Mouse (Mus musculus): ENCODE measurements around the gene Cdca7l. TPM values are rescaled to one million over a fixed set of nuclear protein-coding genes. Genes with fewer than 3 reads are reported as not detected.

Gene Cdca7l
- polyA plus RNA-seq, 1 experiment from 2014 or later: 35.2 TPM

DNA sequence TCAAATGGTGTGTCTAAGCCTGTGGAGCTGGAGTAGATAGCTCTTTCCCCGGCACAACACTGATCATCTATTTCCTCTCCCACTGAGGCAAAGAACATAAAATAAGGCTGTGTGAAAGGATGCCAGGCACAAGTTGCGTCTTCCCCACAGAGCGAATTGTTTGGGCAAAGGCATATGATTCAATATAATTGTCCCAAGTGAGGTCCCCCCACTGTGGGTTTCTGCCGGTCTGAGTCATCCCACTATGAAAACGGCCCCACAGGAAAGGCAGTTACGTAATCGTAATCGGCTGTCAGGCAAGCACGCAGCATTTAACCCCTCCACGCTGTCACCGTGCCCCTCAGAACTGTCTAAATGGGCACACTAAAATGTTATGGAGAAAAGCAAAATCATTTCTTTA is 6.0 kb downstream of the Cdca7l start:
- 23% methylated on average over 11 of the region's 11 CpGs for WGBS (ENCODE audit: insufficient replicate concordance)
- no peak for ATAC-seq
- Histone ChIP-seq H3K4me2 (0 out of 2 replicates have a peak overlapping the region, but pooled peaks have one; percentile 2), H3K9me3 (replicated peaks) (no peaks in the 10 kb centered on the region), H3K9ac (no peak overlapping the region), H3K4me3 (no peak overlapping the region), H3K27ac (no peak overlapping the region), H3K27me3 (replicated peaks) (peaks cover 11% of the 10 kb centered on the region; the same call in 1 of the 2 replicates), H3K36me3 (no peaks in the 10 kb centered on the region), H3K4me1 (peaks cover 6% of the 10 kb centered on the region; the same call in 1 of the 2 replicates)

DNA sequence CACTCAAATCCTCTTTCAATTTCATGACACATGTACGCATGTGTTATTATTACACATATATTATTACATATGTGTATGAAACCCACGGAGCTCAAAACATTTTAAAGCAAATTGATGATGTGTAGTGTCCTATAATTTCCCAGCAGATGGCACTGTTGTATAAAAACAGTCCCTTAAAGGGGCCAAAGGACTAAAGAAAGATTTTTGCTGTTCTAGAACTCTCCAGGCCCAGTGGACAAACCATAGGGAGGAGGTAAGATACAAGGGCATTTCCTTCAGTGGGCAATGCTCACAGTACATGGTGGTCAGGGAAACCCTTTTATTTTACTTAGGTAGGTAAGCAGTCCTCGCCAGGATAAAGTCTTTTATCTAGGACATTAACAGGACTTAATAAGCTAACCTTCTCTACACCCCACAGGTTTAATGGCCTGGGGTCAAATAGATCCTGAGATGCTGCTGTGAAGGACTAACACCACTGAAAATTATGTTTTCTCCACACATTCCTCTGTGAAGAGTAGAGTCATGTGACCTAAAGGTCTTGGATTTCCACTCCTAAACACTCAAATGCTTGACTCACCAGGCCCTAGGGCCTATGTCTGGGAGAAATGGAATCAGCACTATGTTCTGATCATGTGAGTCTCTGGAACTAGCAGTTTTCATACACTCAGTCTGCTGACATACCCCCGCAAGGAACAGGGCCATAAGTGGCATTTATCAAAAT is 16.2 kb downstream of the Cdca7l start:
- Histone ChIP-seq H3K9me3 (replicated peaks) (no peaks in the 10 kb centered on the region), H3K36me3 (no peaks in the 10 kb centered on the region), H3K4me1 (no peaks in the 10 kb centered on the region), H3K4me2 (no peak overlapping the region), H3K27me3 (replicated peaks) (no peaks in the 10 kb centered on the region), H3K27ac (no peak overlapping the region), H3K9ac (no peak overlapping the region), H3K4me3 (no peak overlapping the region)
- no peak for ATAC-seq
- WGBS (ENCODE audit: insufficient replicate concordance): 43% methylated on average over 4 of the region's 4 CpGs

DNA sequence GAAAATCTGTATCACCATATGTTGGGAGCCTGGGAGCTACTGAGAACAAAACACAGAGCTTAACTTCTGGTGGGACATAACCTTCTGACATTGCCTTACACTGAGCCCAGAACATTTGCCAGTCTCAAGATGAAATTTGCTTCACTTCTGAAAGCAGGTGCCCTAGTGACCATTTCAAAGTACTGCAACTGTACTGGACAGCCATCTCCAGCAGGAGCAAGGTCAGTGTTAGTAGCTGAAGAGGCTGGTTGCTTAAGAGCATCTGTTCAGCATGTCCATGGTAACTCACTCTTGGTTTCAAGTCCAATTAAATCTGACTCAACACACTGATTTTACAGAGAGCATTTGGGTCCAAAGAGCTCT is 16.8 kb downstream of the Cdca7l start:
- Histone ChIP-seq H3K36me3 (no peaks in the 10 kb centered on the region), H3K4me1 (no peaks in the 10 kb centered on the region), H3K27me3 (replicated peaks) (no peaks in the 10 kb centered on the region), H3K4me3 (no peak overlapping the region), H3K9ac (no peak overlapping the region), H3K9me3 (replicated peaks) (no peaks in the 10 kb centered on the region), H3K4me2 (no peak overlapping the region), H3K27ac (no peak overlapping the region)
- ATAC-seq: no peak

GRCm38 (mm10) chr12:117821394-117821793 is 17.3 kb downstream of the Cdca7l start:
- H3K9me3 ChIP-seq (replicated peaks): no peaks in the 10 kb centered on the region
- no peak overlapping the region for H3K9ac ChIP-seq
- no peak overlapping the region for H3K4me2 ChIP-seq
- H3K27me3 ChIP-seq (replicated peaks): no peaks in the 10 kb centered on the region
- H3K4me1 ChIP-seq: no peaks in the 10 kb centered on the region
- H3K27ac ChIP-seq: no peak overlapping the region
- ATAC-seq: no peak
- WGBS (ENCODE audit: insufficient replicate concordance): 24% methylated on average over 1 of the region's 1 CpGs
- H3K4me3 ChIP-seq: no peak overlapping the region
- H3K36me3 ChIP-seq: no peaks in the 10 kb centered on the region

GRCm38 (mm10) chr12:117828350-117828749 is 24.3 kb downstream of the Cdca7l start:
- H3K36me3 ChIP-seq: no peaks in the 10 kb centered on the region
- 60% methylated on average over 3 of the region's 3 CpGs for WGBS (ENCODE audit: insufficient replicate concordance)
- no peak for ATAC-seq

DNA sequence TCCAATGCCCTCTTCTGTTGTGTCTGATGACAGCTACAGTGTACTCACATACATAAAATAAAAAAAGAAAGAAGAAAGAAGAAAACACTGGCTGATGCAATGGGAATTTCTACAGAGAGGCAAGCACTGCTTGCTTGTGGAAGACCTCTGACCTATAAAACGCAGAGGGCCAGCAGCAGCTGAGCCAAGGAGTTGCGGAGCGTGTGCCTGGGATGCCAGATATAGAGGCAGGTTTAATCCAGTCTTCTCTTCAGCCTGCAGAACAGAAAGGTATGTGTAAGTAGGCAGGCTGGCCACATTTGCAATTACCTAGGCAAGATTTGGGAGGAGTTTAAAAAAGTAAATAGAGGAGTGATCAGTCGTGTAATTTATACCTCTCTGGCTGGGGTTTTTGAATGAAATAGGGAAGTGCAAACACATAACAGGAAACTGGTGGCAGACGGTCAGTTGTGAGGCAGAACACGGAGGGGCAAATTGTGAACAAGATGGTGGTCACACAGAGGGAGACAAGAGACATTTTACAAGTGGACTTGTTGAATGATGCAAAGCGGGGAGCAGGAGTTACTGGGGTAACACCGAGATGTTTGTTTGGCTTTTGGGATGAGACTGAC is 27.4 kb downstream of the Cdca7l start:
- ATAC-seq: no peak
- WGBS (ENCODE audit: insufficient replicate concordance): 41% methylated on average over 8 of the region's 8 CpGs
- Histone ChIP-seq H3K4me3 (no peak overlapping the region), H3K27ac (no peak overlapping the region), H3K9ac (no peak overlapping the region), H3K27me3 (replicated peaks) (no peaks in the 10 kb centered on the region), H3K36me3 (no peaks in the 10 kb centered on the region), H3K4me1 (no peaks in the 10 kb centered on the region), H3K4me2 (no peak overlapping the region), H3K9me3 (replicated peaks) (no peaks in the 10 kb centered on the region)

More at GRCm38 (mm10) chr12:117828350-117828749, 24.3 kb downstream of the Cdca7l start:
- H3K27ac ChIP-seq: no peak overlapping the region
- H3K4me1 ChIP-seq: no peaks in the 10 kb centered on the region
- H3K4me2 ChIP-seq: no peak overlapping the region
- H3K9me3 ChIP-seq (replicated peaks): no peaks in the 10 kb centered on the region
- no peak overlapping the region for H3K4me3 ChIP-seq
- no peaks in the 10 kb centered on the region for H3K27me3 ChIP-seq (replicated peaks)
- no peak overlapping the region for H3K9ac ChIP-seq

DNA sequence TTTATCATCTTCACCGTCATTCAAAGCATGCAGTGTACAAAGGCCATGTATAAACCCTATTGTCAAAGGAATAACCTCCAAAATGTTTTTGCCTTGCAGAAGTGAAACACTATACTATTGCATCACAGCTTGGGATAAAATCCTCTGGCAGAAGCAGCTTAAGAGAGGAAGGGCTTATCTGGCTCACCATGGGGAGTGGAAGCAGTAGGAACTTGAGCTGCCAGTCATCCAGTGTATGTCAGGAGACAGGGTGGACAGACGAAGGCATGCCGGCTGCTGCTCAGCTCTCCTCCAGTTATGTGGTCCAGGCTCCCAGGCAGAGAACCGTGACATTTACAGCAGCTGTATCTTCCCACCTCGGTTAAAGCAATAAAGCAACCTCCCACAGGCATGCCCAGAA is 28.1 kb downstream of the Cdca7l start:
- Histone ChIP-seq H3K36me3 (no peaks in the 10 kb centered on the region), H3K27me3 (replicated peaks) (no peaks in the 10 kb centered on the region), H3K4me3 (no peak overlapping the region), H3K9ac (no peak overlapping the region), H3K27ac (no peak overlapping the region), H3K4me2 (no peak overlapping the region), H3K9me3 (replicated peaks) (no peaks in the 10 kb centered on the region), H3K4me1 (no peaks in the 10 kb centered on the region)
- no peak for ATAC-seq
- 46% methylated on average over 5 of the region's 5 CpGs for WGBS (ENCODE audit: insufficient replicate concordance)

DNA sequence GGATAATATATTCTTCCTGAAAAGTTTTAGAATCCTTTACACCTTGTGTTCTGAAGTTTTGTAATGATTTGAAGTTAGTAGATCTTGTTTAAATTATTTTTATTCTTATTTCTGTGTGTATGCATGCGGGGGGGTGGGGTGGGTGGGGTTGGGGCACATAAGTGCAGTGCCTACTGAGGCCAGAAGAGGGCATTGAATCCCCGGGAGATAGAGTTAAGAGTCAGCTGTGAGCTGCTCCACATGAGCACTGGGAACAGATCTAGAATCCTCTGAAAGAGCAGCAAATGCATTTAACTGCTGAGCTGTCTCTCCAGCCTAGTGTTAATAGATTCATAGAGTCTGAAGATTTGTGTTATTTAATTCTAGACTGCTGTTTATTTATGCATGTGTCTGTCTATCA is 30.6 kb downstream of the Cdca7l start:
- H3K4me1 ChIP-seq: no peaks in the 10 kb centered on the region
- H3K4me2 ChIP-seq: no peak overlapping the region
- H3K27me3 ChIP-seq (replicated peaks): peaks cover 3% of the 10 kb centered on the region; the same call in 1 of the 2 replicates
- ATAC-seq: no peak
- WGBS (ENCODE audit: insufficient replicate concordance): 54% methylated on average over 2 of the region's 2 CpGs
- no peak overlapping the region for H3K4me3 ChIP-seq
- no peak overlapping the region for H3K27ac ChIP-seq
- no peaks in the 10 kb centered on the region for H3K9me3 ChIP-seq (replicated peaks)
- H3K36me3 ChIP-seq: no peaks in the 10 kb centered on the region
- no peak overlapping the region for H3K9ac ChIP-seq

DNA sequence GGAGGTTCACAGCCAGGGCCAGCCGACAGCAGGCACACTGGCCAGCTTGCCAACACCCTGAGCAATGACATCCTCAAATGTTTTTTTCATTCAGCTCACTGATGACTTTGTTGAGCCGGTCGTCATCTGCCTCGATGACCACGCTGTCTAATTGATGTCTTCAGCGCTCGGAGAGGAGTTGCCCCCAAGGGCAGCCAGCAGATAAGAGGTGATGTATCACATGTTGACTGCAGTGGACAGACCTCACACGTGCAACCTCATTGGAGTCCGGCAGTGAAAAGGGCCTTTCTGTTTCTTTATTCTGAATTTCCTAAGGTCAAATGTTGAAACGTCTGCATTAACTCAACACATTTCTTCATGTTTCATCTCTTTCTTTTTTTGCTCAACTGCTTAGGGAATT is 31.3 kb downstream of the Cdca7l start:
- Histone ChIP-seq H3K4me3 (no peak overlapping the region), H3K36me3 (no peaks in the 10 kb centered on the region), H3K9ac (no peak overlapping the region), H3K4me2 (no peak overlapping the region), H3K9me3 (replicated peaks) (no peaks in the 10 kb centered on the region), H3K27ac (no peak overlapping the region), H3K4me1 (no peaks in the 10 kb centered on the region), H3K27me3 (replicated peaks) (peaks cover 3% of the 10 kb centered on the region; the same call in 1 of the 2 replicates)
- ATAC-seq: no peak
- 57% methylated on average over 10 of the region's 10 CpGs for WGBS (ENCODE audit: insufficient replicate concordance)

DNA sequence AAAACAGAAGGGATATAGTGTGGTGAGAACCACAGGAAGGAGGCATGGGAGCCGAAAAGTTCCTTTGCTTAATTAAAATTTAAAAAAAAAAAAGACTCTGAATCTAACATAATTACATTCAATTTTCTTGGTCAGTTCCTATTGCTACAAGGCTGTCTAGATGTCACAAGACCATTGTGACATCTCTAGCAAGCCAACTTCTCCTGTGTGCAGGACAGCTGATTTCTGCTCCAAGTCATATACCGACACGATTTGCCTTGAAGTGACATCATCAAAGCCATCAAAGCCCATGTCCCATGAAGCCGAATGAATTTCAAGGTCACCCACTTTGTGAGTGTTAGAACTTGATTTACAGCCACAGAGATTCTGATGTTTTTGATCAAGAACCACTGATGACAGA is 33.3 kb downstream of the Cdca7l start:
- Histone ChIP-seq H3K4me1 (no peaks in the 10 kb centered on the region), H3K36me3 (no peaks in the 10 kb centered on the region), H3K9ac (no peak overlapping the region), H3K4me2 (no peak overlapping the region), H3K27ac (no peak overlapping the region), H3K4me3 (no peak overlapping the region), H3K9me3 (replicated peaks) (no peaks in the 10 kb centered on the region), H3K27me3 (replicated peaks) (peaks cover 3% of the 10 kb centered on the region; the same call in 1 of the 2 replicates)
- WGBS (ENCODE audit: insufficient replicate concordance): 77% methylated on average over 4 of the region's 4 CpGs
- ATAC-seq: no peak

DNA sequence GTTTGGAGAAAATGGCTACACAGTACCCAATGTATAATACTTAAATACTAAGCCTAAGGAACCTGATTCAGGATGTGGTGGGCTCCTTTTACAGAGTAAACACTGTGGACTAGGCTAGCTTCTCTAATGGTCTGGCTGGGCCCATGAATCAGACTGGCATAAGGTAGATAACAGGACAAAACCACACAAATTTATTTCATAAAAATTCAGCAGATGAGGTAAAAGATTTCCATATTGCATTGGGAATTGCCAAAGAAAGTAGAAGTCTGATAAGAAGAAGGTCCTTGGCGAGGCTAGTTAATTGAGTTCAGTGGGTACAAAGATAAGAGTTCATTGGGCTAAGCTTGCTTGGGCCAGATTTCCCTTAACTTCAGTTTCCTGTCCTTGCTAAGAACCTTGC is 36.6 kb downstream of the Cdca7l start:
- Histone ChIP-seq H3K36me3 (no peaks in the 10 kb centered on the region), H3K27ac (no peak overlapping the region), H3K4me1 (peaks cover 14% of the 10 kb centered on the region), H3K27me3 (replicated peaks) (peaks cover 3% of the 10 kb centered on the region; the same call in 1 of the 2 replicates), H3K4me2 (no peak overlapping the region), H3K9me3 (replicated peaks) (no peaks in the 10 kb centered on the region), H3K4me3 (no peak overlapping the region), H3K9ac (no peak overlapping the region)
- 21% methylated on average over 1 of the region's 1 CpGs for WGBS (ENCODE audit: insufficient replicate concordance)
- no peak for ATAC-seq

GRCm38 (mm10) chr12:117842676-117843075 is 38.6 kb downstream of the Cdca7l start:
- Histone ChIP-seq H3K9ac (no peak overlapping the region), H3K4me2 (peak overlapping the region; percentile 95), H3K27ac (no peak overlapping the region), H3K27me3 (replicated peaks) (0 out of 2 replicates have a peak, but pooled peaks cover 3% of the 10 kb centered on the region), H3K36me3 (no peaks in the 10 kb centered on the region), H3K4me1 (peaks cover 14% of the 10 kb centered on the region), H3K4me3 (no peak overlapping the region), H3K9me3 (replicated peaks) (no peaks in the 10 kb centered on the region)
- no peak for ATAC-seq
- 68% methylated on average over 1 of the region's 1 CpGs for WGBS (ENCODE audit: insufficient replicate concordance)

All from liver, embryonic 12.5 days (tissue).